Mouse (Mus musculus) cerebellum, postnatal 4 days (tissue): ENCODE measurements at regions not wholly inside any gene's neighbourhood (a gene's known extent, or its start where the extent isn't known, plus 50 kb on each side); places are given as distances from the start of the nearest gene placed in this dataset.

Experiments used
- DNase-seq, 2 experiments: peaks; one replicate each; pipeline ENCODE4 v3.0.0; 2022; ENCODE audit warnings: low spot score in 2 of 2, mixed read lengths in 1 of 2

GRCm38 (mm10) chr14:100883115-100883514 is 317.0 kb downstream of the Prr30 start:
- DNase-seq, result no peak

- DNase-seq, result no peak
Observed at GRCm38 (mm10) chr14:100880103-100880502, 320.0 kb downstream of the Prr30 start.

- no peak for DNase-seq
Observed at GRCm38 (mm10) chr14:100867790-100868189, 332.3 kb downstream of the Prr30 start.

- DNase-seq, result no peak
Observed at GRCm38 (mm10) chr14:100864792-100865191, 335.3 kb downstream of the Prr30 start.

- DNase-seq, result no peak
Observed at GRCm38 (mm10) chr14:100864164-100864563, 336.0 kb downstream of the Prr30 start.

- DNase-seq, result no peak
Observed at GRCm38 (mm10) chr14:100842828-100843227, 357.3 kb downstream of the Prr30 start.
